Mouse (Mus musculus): Measurements from ENCODE around the gene Stx7.

- no peak for TF ChIP-seq CTCF (IDR thresholded peaks at IDR 0.05; ENCODE audit: borderline replicate concordance, insufficient read depth, low read depth, low read length)
- TF ChIP-seq POLR2A (IDR thresholded peaks at IDR 0.05; ENCODE audit: borderline replicate concordance, insufficient read depth, low read length): no peak
These were observed 16.8 kb upstream of the Stx7 start for GRCm38 (mm10) chr10:24132273-24132672.
